Mouse (Mus musculus): ENCODE measurements around the gene Gtf2ird1. TPM values are rescaled to one million over a fixed set of nuclear protein-coding genes. Genes with fewer than 3 reads are reported as not detected.
"Not testable (repeated sequence)": the region's sequence is repeated elsewhere in the genome, so short reads cannot be mapped to it uniquely, and the experiment has no call there.

Gtf2ird1 gene
- total RNA-seq, 2 experiments from 2014 or later = 28.0 to 35.0 TPM

GRCm38 (mm10) chr5:134347066-134347465 is 109.5 kb downstream of the Gtf2ird1 start:
- DNase-seq (ENCODE audit: low spot score in 2 of 2) = no peak

GRCm38 (mm10) chr5:134345449-134345848 is 111.1 kb downstream of the Gtf2ird1 start:
- no peak for DNase-seq (ENCODE audit: low spot score in 2 of 2)

- DNase-seq (ENCODE audit: low spot score in 2 of 2) = no peak
These were observed 112.4 kb downstream of the Gtf2ird1 start for GRCm38 (mm10) chr5:134344076-134344475.

GRCm38 (mm10) chr5:134343530-134343929 is 113.0 kb downstream of the Gtf2ird1 start:
- DNase-seq (ENCODE audit: low spot score in 2 of 2) = not testable (repeated sequence)

- no peak for DNase-seq (ENCODE audit: low spot score in 2 of 2)
These were observed 113.9 kb downstream of the Gtf2ird1 start for GRCm38 (mm10) chr5:134342503-134343205.

GRCm38 (mm10) chr5:134341721-134342120 is 114.8 kb downstream of the Gtf2ird1 start:
- DNase-seq (ENCODE audit: low spot score in 2 of 2) = no peak

GRCm38 (mm10) chr5:134341321-134341720 is 115.2 kb downstream of the Gtf2ird1 start:
- peak in 1 of 2 experiments; percentile 25 for DNase-seq (ENCODE audit: low spot score in 2 of 2)

- no peak for DNase-seq (ENCODE audit: low spot score in 2 of 2)
These were observed 116.4 kb downstream of the Gtf2ird1 start for GRCm38 (mm10) chr5:134340101-134340522.

GRCm38 (mm10) chr5:134337012-134337411 is 119.5 kb downstream of the Gtf2ird1 start:
- not testable (repeated sequence) for DNase-seq (ENCODE audit: low spot score in 2 of 2)

GRCm38 (mm10) chr5:134332743-134333142 is 123.8 kb downstream of the Gtf2ird1 start:
- DNase-seq (ENCODE audit: low spot score in 2 of 2) = no peak

- no peak for DNase-seq (ENCODE audit: low spot score in 2 of 2)
These were observed 126.4 kb downstream of the Gtf2ird1 start for GRCm38 (mm10) chr5:134330082-134330481.

- no peak for DNase-seq (ENCODE audit: low spot score in 2 of 2)
These were observed 127.2 kb downstream of the Gtf2ird1 start for GRCm38 (mm10) chr5:134329311-134329710.

- DNase-seq (ENCODE audit: low spot score in 2 of 2) = no peak
These were observed 128.0 kb downstream of the Gtf2ird1 start for GRCm38 (mm10) chr5:134328482-134329001.

GRCm38 (mm10) chr5:134325856-134326566 is 130.5 kb downstream of the Gtf2ird1 start:
- no peak for DNase-seq (ENCODE audit: low spot score in 2 of 2)

- no peak for DNase-seq (ENCODE audit: low spot score in 2 of 2)
These were observed 132.6 kb downstream of the Gtf2ird1 start for GRCm38 (mm10) chr5:134323869-134324268.

GRCm38 (mm10) chr5:134323311-134323710 is 133.2 kb downstream of the Gtf2ird1 start:
- DNase-seq (ENCODE audit: low spot score in 2 of 2) = no peak

- DNase-seq (ENCODE audit: low spot score in 2 of 2) = no peak
These were observed 134.2 kb downstream of the Gtf2ird1 start for GRCm38 (mm10) chr5:134322355-134322754.

- DNase-seq (ENCODE audit: low spot score in 2 of 2) = no peak
These were observed 134.8 kb downstream of the Gtf2ird1 start for GRCm38 (mm10) chr5:134321699-134322098.

- DNase-seq (ENCODE audit: low spot score in 2 of 2) = no peak
These were observed 137.6 kb downstream of the Gtf2ird1 start for GRCm38 (mm10) chr5:134318903-134319302.

- DNase-seq (ENCODE audit: low spot score in 2 of 2) = no peak
These were observed 139.8 kb downstream of the Gtf2ird1 start for GRCm38 (mm10) chr5:134316721-134317120.

GRCm38 (mm10) chr5:134315623-134316350 is 140.7 kb downstream of the Gtf2ird1 start:
- peak; percentile 46 to 82 for DNase-seq (ENCODE audit: low spot score in 2 of 2)
